Mouse (Mus musculus): ENCODE data around the gene Iqcf1. TPM values are rescaled to one million over a fixed set of nuclear protein-coding genes. Genes with fewer than 3 reads are reported as not detected.

The Iqcf1 gene
- polyA plus RNA-seq (2012; rRNA removed; ENCODE audit: low replicate concordance) = not detected in 2 replicates

GRCm38 (mm10) chr9:106499667-106500066 lies at the start of gene Iqcf1:
TSS of gene Iqcf1 (plus strand) at chr9:106499967.

GRCm38 (mm10) chr9:106453271-106454070 lies 46.3 kb upstream of the Iqcf1 start, which contains the start of gene Pcbp4:
TSS of gene Pcbp4 (plus strand) at chr9:106453291.

DNA sequence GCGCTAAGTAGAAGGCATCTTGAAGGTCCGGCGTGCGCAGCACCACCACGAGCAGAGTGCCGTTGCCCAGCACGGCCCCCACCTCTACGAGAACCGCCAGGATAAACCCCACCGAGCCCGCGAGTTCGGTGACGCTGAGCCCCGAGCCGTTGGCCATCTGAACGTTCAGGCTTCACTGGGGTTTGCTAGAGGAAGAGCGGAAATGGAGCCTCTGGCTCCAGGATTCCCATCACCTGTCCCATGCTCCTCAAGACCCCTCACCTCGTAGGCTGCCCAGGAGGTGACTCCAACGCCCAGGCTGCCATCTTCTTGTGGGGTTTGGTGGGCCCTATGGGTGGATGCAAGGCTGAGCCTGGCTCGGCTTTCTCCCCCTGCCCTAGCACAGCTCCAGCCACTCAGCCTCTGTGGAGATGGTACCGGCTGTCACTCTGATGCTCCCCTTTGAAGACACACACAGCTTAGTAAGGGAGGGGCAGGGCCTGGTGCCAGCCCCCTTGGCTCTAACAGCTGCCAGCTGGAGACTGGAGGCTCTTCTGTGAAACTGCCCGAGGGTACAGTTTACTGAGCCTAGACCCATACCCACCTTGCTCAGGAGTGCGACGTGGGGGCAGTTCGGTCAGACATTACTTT lies 34.1 kb upstream of the Iqcf1 start, which contains the start of gene Gpr62:
TSS of gene Gpr62 (minus strand) at position 368 of the 630 bp plus-strand sequence.

GRCm38 (mm10) chr9:106475663-106476001 lies 24.1 kb upstream of the Iqcf1 start, which contains the start of gene Rrp9:
TSS of gene Rrp9 (plus strand) at chr9:106475963.

DNA sequence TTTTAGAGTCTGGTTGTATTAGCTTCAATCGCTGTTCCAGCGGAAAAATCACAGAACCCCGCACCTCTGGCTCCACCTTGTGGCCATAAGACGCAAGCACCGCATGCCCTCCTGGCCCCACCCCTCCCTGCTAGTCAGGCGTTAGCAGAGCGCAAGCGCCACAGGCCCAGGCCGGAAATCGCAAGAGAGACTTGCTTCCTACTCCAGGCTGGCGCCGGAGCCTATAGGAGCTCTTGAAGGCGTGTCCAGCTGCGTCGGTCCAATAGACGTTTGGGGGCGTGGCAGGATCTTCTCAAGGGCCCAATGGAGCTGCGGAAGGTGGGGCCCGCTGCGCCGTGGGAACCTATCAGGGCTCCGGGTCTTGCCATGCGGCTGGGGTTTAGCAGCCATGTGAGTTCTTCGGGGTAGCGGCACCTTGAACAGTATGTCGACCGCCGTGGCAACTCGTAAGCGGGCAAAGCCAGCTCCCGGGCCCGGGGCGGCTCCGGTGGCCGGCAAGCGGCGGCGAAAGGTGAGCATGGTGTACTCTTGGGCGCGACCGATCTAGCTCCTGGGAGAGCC lies 22.8 kb upstream of the Iqcf1 start, which contains the start of gene Parp3:
TSS of gene Parp3 (minus strand) at position 26 of the 561 bp plus-strand sequence.

GRCm38 (mm10) chr9:106514273-106514672 lies 14.5 kb downstream of the Iqcf1 start, which contains the start of gene Iqcf5:
TSS of gene Iqcf5 (plus strand) at chr9:106514573.

Other genes starting within 250 kb of the Iqcf1 start
- 14.7 TPM in 2 replicates for gene Poc1a, start 218.9 kb upstream of the Iqcf1 start, polyA plus RNA-seq (2012; rRNA removed; ENCODE audit: low replicate concordance)
- 14.1 and 19.8 TPM in 2 replicates for gene Dusp7, start 131.3 kb upstream of the Iqcf1 start, polyA plus RNA-seq (2012; rRNA removed; ENCODE audit: low replicate concordance)
- gene Rpl29, start 70.5 kb upstream of the Iqcf1 start, polyA plus RNA-seq (2012; rRNA removed; ENCODE audit: low replicate concordance) = 296 and 334 TPM in 2 replicates
- gene Acy1, start 61.6 kb upstream of the Iqcf1 start, polyA plus RNA-seq (2012; rRNA removed; ENCODE audit: low replicate concordance) = 113 and 257 TPM in 2 replicates
- gene Abhd14b, start 52.5 kb upstream of the Iqcf1 start, polyA plus RNA-seq (2012; rRNA removed; ENCODE audit: low replicate concordance) = 90.3 and 94.3 TPM in 2 replicates
- 25.7 and 28.4 TPM in 2 replicates for gene Abhd14a, start 52.3 kb upstream of the Iqcf1 start, polyA plus RNA-seq (2012; rRNA removed; ENCODE audit: low replicate concordance)
- 25.3 and 35.3 TPM in 2 replicates for gene Pcbp4, start 46.7 kb upstream of the Iqcf1 start, polyA plus RNA-seq (2012; rRNA removed; ENCODE audit: low replicate concordance)
- 0.30 and 0.56 TPM in 2 replicates for gene Gpr62, start 34.0 kb upstream of the Iqcf1 start, polyA plus RNA-seq (2012; rRNA removed; ENCODE audit: low replicate concordance)
- gene Rrp9, start 24.0 kb upstream of the Iqcf1 start, polyA plus RNA-seq (2012; rRNA removed; ENCODE audit: low replicate concordance) = 20.7 and 23.2 TPM in 2 replicates
- gene Parp3, start 23.0 kb upstream of the Iqcf1 start, polyA plus RNA-seq (2012; rRNA removed; ENCODE audit: low replicate concordance) = 20.4 and 31.8 TPM in 2 replicates
- gene Iqcf5, start 14.6 kb downstream of the Iqcf1 start, polyA plus RNA-seq (2012; rRNA removed; ENCODE audit: low replicate concordance) = not detected in 2 replicates
- not detected in 2 replicates for gene Iqcf3, start 61.7 kb downstream of the Iqcf1 start, polyA plus RNA-seq (2012; rRNA removed; ENCODE audit: low replicate concordance)
- gene Iqcf4, start 71.0 kb downstream of the Iqcf1 start, polyA plus RNA-seq (2012; rRNA removed; ENCODE audit: low replicate concordance) = not detected in 2 replicates
- gene Iqcf6, start 126.6 kb downstream of the Iqcf1 start, polyA plus RNA-seq (2012; rRNA removed; ENCODE audit: low replicate concordance) = not detected in 2 replicates
- gene Grm2, start 156.1 kb downstream of the Iqcf1 start, polyA plus RNA-seq (2012; rRNA removed; ENCODE audit: low replicate concordance) = 0.06 TPM in 2 replicates
- 65.2 and 86.0 TPM in 2 replicates for gene Tex264, start 186.0 kb downstream of the Iqcf1 start, polyA plus RNA-seq (2012; rRNA removed; ENCODE audit: low replicate concordance)

Measured in duodenum, adult 2 months (tissue).